21 mouse cellular contexts compared by ENCODE assay signal in genomic region chrX:87854107-87854506, GRCm38 (mm10).
DNase-seq lines count a peak whose midpoint lies in the region; ATAC-seq and TF ChIP-seq lines count a peak whose summit lies in the region.
"Had no signal": no experiment of that assay in that cellular context is flagged by ENCODE, and none has a peak within 500 bp of the region (broad histone marks: within the 10 kb centered on the region; RNA-seq: fewer than 3 reads in every experiment).

No protein-coding gene starts in this region.

- no peaks in the 10 kb centered on the region for H3K36me3 ChIP-seq in forebrain, embryonic 13.5 days (ENCODE audit: poor library complexity, severe bottlenecking)
- no peaks in the 10 kb centered on the region for H3K36me3 ChIP-seq in forebrain, embryonic 12.5 days (replicated peaks)
- H3K36me3 ChIP-seq in forebrain, embryonic 16.5 days (ENCODE audit: control insufficient read depth, insufficient read depth), result no peaks in the 10 kb centered on the region
- H3K36me3 ChIP-seq: embryonic facial prominence, embryonic 12.5 days; G1E; heart, embryonic 12.5 days; hindbrain, embryonic 10.5 days; hindbrain, embryonic 15.5 days had no signal

- no peak for TF ChIP-seq CTCF in left cerebral cortex, adult 2 months (IDR thresholded peaks at IDR 0.05)

- no peak overlapping the region for H3K4me2 ChIP-seq in forebrain, embryonic 13.5 days
- H3K4me2 ChIP-seq in forebrain, embryonic 12.5 days, result no peak overlapping the region
- H3K4me2 ChIP-seq in forebrain, embryonic 16.5 days (ENCODE audit: low read length), result no peak overlapping the region
- H3K4me2 ChIP-seq: embryonic facial prominence, embryonic 12.5 days; heart, embryonic 12.5 days; hindbrain, embryonic 15.5 days had no signal

- 50% methylated on average over 2 of the region's 2 CpGs for WGBS in forebrain, embryonic 13.5 days
- WGBS in forebrain, embryonic 12.5 days, result 58% methylated on average over 2 of the region's 2 CpGs
- 29% methylated on average over 2 of the region's 2 CpGs for WGBS in forebrain, embryonic 16.5 days

- no peaks in the 10 kb centered on the region for H3K4me1 ChIP-seq in forebrain, embryonic 13.5 days
- H3K4me1 ChIP-seq in forebrain, embryonic 12.5 days, result no peaks in the 10 kb centered on the region
- no peaks in the 10 kb centered on the region for H3K4me1 ChIP-seq in forebrain, embryonic 16.5 days (replicated peaks; ENCODE audit: control insufficient read depth, insufficient read depth, low read length)
- H3K4me1 ChIP-seq: embryonic facial prominence, embryonic 12.5 days; heart, embryonic 12.5 days; hindbrain, embryonic 10.5 days; hindbrain, embryonic 15.5 days had no signal

- H3K9ac ChIP-seq in forebrain, embryonic 13.5 days, result no peak overlapping the region
- no peak overlapping the region for H3K9ac ChIP-seq in forebrain, embryonic 12.5 days
- H3K9ac ChIP-seq in forebrain, embryonic 16.5 days (replicated peaks; ENCODE audit: low read depth, low read length), result no peak overlapping the region
- H3K9ac ChIP-seq: embryonic facial prominence, embryonic 12.5 days; heart, embryonic 12.5 days; hindbrain, embryonic 15.5 days had no signal

- no peaks in the 10 kb centered on the region for H3K27me3 ChIP-seq in forebrain, embryonic 13.5 days
- H3K27me3 ChIP-seq in forebrain, embryonic 12.5 days, result no peaks in the 10 kb centered on the region
- no peaks in the 10 kb centered on the region for H3K27me3 ChIP-seq in forebrain, embryonic 16.5 days (replicated peaks; ENCODE audit: control insufficient read depth, insufficient read depth, low read length)
- H3K27me3 ChIP-seq: embryonic facial prominence, embryonic 12.5 days; heart, embryonic 12.5 days; hindbrain, embryonic 15.5 days had no signal

- DNase-seq in kidney, postnatal 14 days, result peak; percentile 1
- DNase-seq in kidney, adult 18-20 months, result no peak
- DNase-seq in left cerebral cortex, adult 2 months (ENCODE audit: extremely low spot score in 1 of 2, low spot score in 2 of 2), result no peak
- DNase-seq in adipocyte (ENCODE audit: low spot score), result no peak
- DNase-seq: adrenal gland, postnatal 14 days; B cell, adult 2 months; cerebellum, adult 11 months; cerebellum, adult 8-10 months; cerebellum, postnatal 14 days; embryo, embryonic 11 days; gastrocnemius, postnatal 10 days had no signal

- ATAC-seq in forebrain, embryonic 13.5 days, result peak; percentile 36; the same call in 1 of the 2 replicates
- no peak for ATAC-seq in forebrain, embryonic 12.5 days (ENCODE audit: low FRiP score)
- peak; percentile 68 for ATAC-seq in forebrain, embryonic 16.5 days
- ATAC-seq: CD4-positive, CD25-positive, alpha-beta regulatory T cell, adult 4 months; intestine, embryonic 16.5 days had no signal

- no peak overlapping the region for H3K4me3 ChIP-seq in forebrain, embryonic 13.5 days
- no peak overlapping the region for H3K4me3 ChIP-seq in forebrain, embryonic 12.5 days (replicated peaks)
- no peak overlapping the region for H3K4me3 ChIP-seq in forebrain, embryonic 16.5 days (replicated peaks; ENCODE audit: low read length)
- H3K4me3 ChIP-seq in left cerebral cortex, adult 2 months, result no peak overlapping the region
- H3K4me3 ChIP-seq: embryonic facial prominence, embryonic 12.5 days; heart, embryonic 12.5 days; hindbrain, embryonic 10.5 days; hindbrain, embryonic 15.5 days had no signal

- no peaks in the 10 kb centered on the region for H3K9me3 ChIP-seq in forebrain, embryonic 13.5 days (replicated peaks)
- no peaks in the 10 kb centered on the region for H3K9me3 ChIP-seq in forebrain, embryonic 12.5 days
- H3K9me3 ChIP-seq in forebrain, embryonic 16.5 days (ENCODE audit: control insufficient read depth, low read length), result no peaks in the 10 kb centered on the region
- H3K9me3 ChIP-seq: embryonic facial prominence, embryonic 12.5 days; G1E; heart, embryonic 12.5 days; hindbrain, embryonic 10.5 days; hindbrain, embryonic 15.5 days had no signal

- intact Hi-C loops in left cerebral cortex, adult 2 months (cut with DNase I), result no loop called here

- H3K27ac ChIP-seq in forebrain, embryonic 13.5 days, result no peak overlapping the region
- H3K27ac ChIP-seq in forebrain, embryonic 12.5 days, result no peak overlapping the region
- no peak overlapping the region for H3K27ac ChIP-seq in forebrain, embryonic 16.5 days (ENCODE audit: low read length)
- no peak overlapping the region for H3K27ac ChIP-seq in left cerebral cortex, adult 2 months
- H3K27ac ChIP-seq: embryonic facial prominence, embryonic 12.5 days; hindbrain, embryonic 10.5 days; hindbrain, embryonic 15.5 days had no signal
